Mouse (Mus musculus): ENCODE data around the gene Usf3.

GRCm38 (mm10) chr16:44133187-44133586 lies 39.9 kb upstream of the Usf3 start:
- TF ChIP-seq POLR2A (IDR thresholded peaks at IDR 0.05; ENCODE audit: borderline replicate concordance, extremely low read depth, insufficient read depth, insufficient read length, poor library complexity, severe bottlenecking): no peak
- TF ChIP-seq CTCF (IDR thresholded peaks at IDR 0.05; ENCODE audit: borderline replicate concordance, extremely low read depth, insufficient read depth, insufficient read length): no peak
